Mouse (Mus musculus): ENCODE results near the gene Dpep2nb. TPM values are rescaled to one million over a fixed set of nuclear protein-coding genes. Genes with fewer than 3 reads are reported as not detected.
A peak's percentile ranks its signal among the peaks of the same experiment; 100 is the strongest.
"Not testable (repeated sequence)": the region's sequence is repeated elsewhere in the genome, so short reads cannot be mapped to it uniquely, and the experiment has no call there.

Gene Dpep2nb
- total RNA-seq, 2 experiments from 2014 or later = not detected

GRCm38 (mm10) chr8:106001908-106002307, 3.9 kb downstream of the Dpep2nb start:
- Histone ChIP-seq H3K4me3 (no peak overlapping the region), H3K27ac (no peak overlapping the region)
- TF ChIP-seq CTCF (IDR thresholded peaks at IDR 0.05) = no peak
- intact Hi-C loops (cut with DNase I) = no loop called here
- DNase-seq (ENCODE audit: extremely low spot score in 1 of 2, low spot score in 2 of 2) = no peak

- TF ChIP-seq CTCF (IDR thresholded peaks at IDR 0.05) = no peak
- intact Hi-C loops (cut with DNase I) = no loop called here
- Histone ChIP-seq H3K4me3 (no peak overlapping the region), H3K27ac (no peak overlapping the region)
- no peak for DNase-seq (ENCODE audit: extremely low spot score in 1 of 2, low spot score in 2 of 2)
Measured at GRCm38 (mm10) chr8:105998971-105999370, 6.8 kb downstream of the Dpep2nb start.

GRCm38 (mm10) chr8:105996359-105996758, 9.4 kb downstream of the Dpep2nb start:
- H3K27ac ChIP-seq = no peak overlapping the region
- H3K4me3 ChIP-seq = no peak overlapping the region
- intact Hi-C loops (cut with DNase I) = no loop called here
- TF ChIP-seq CTCF (IDR thresholded peaks at IDR 0.05) = no peak
- DNase-seq (ENCODE audit: extremely low spot score in 1 of 2, low spot score in 2 of 2) = no peak

- no peak for TF ChIP-seq CTCF (IDR thresholded peaks at IDR 0.05)
- no peak for DNase-seq (ENCODE audit: extremely low spot score in 1 of 2, low spot score in 2 of 2)
- H3K4me3 ChIP-seq = no peak overlapping the region
- intact Hi-C loops (cut with DNase I) = no loop called here
- H3K27ac ChIP-seq = no peak overlapping the region
Measured at GRCm38 (mm10) chr8:105993226-105993625, 12.5 kb downstream of the Dpep2nb start.

GRCm38 (mm10) chr8:105992499-105992898, 13.3 kb downstream of the Dpep2nb start:
- no peak for TF ChIP-seq CTCF (IDR thresholded peaks at IDR 0.05)
- H3K4me3 ChIP-seq = no peak overlapping the region
- intact Hi-C loops (cut with DNase I) = no loop called here
- H3K27ac ChIP-seq = no peak overlapping the region
- no peak for DNase-seq (ENCODE audit: extremely low spot score in 1 of 2, low spot score in 2 of 2)

- no peak for TF ChIP-seq CTCF (IDR thresholded peaks at IDR 0.05)
- intact Hi-C loops (cut with DNase I) = loop anchor here (2.0 kb wide), 1 partner anchor 31 kb away; no protein-coding TSS in a partner anchor
- DNase-seq (ENCODE audit: extremely low spot score in 1 of 2, low spot score in 2 of 2) = no peak
- Histone ChIP-seq H3K4me3 (no peak overlapping the region), H3K27ac (no peak overlapping the region)
Measured at GRCm38 (mm10) chr8:105991546-105991945, 14.2 kb downstream of the Dpep2nb start.

- Histone ChIP-seq H3K4me3 (no peak within 1 kb of the TSS), H3K27ac (no peak within 1 kb of the TSS)
- peak; percentile 48 to 71 for DNase-seq (ENCODE audit: extremely low spot score in 1 of 2, low spot score in 2 of 2)
- TF ChIP-seq CTCF (IDR thresholded peaks at IDR 0.05) = peak; percentile 88
- intact Hi-C loops (cut with DNase I) = loop anchor here (2.0 kb wide), 1 partner anchor 32 kb away; no protein-coding TSS in a partner anchor
Measured at GRCm38 (mm10) chr8:105990856-105991387, 14.9 kb downstream of the Dpep2nb start, which contains the start of gene Dus2. Gene Dus2 (plus strand): TSS chr8:105991337.

GRCm38 (mm10) chr8:105988546-105988945, 17.2 kb downstream of the Dpep2nb start:
- no peak for DNase-seq (ENCODE audit: extremely low spot score in 1 of 2, low spot score in 2 of 2)
- TF ChIP-seq CTCF (IDR thresholded peaks at IDR 0.05) = no peak
- intact Hi-C loops (cut with DNase I) = no loop called here
- no peak overlapping the region for H3K27ac ChIP-seq
- no peak overlapping the region for H3K4me3 ChIP-seq

- H3K4me3 ChIP-seq; DNase-seq (ENCODE audit: extremely low spot score in 1 of 2, low spot score in 2 of 2); H3K27ac ChIP-seq; intact Hi-C loops (cut with DNase I): not testable (repeated sequence)
Measured at GRCm38 (mm10) chr8:105983406-105983805, 22.4 kb downstream of the Dpep2nb start.

GRCm38 (mm10) chr8:105981146-105981545, 24.6 kb downstream of the Dpep2nb start:
- no peak overlapping the region for H3K27ac ChIP-seq
- intact Hi-C loops (cut with DNase I) = no loop called here
- DNase-seq (ENCODE audit: extremely low spot score in 1 of 2, low spot score in 2 of 2) = no peak
- TF ChIP-seq CTCF (IDR thresholded peaks at IDR 0.05) = peak; percentile 27
- H3K4me3 ChIP-seq = no peak overlapping the region

GRCm38 (mm10) chr8:105979325-105979724, 26.4 kb downstream of the Dpep2nb start, which contains the start of gene Dpep3:
Gene Dpep3 (minus strand): TSS chr8:105979429.
- H3K27ac ChIP-seq = no peak within 1 kb of the TSS
- H3K4me3 ChIP-seq = no peak within 1 kb of the TSS
- no peak for DNase-seq (ENCODE audit: extremely low spot score in 1 of 2, low spot score in 2 of 2)
- no peak; the same call in 1 of the 2 replicates for TF ChIP-seq CTCF (IDR thresholded peaks at IDR 0.05)
- intact Hi-C loops (cut with DNase I) = no loop called here

GRCm38 (mm10) chr8:105975363-105975762, 30.4 kb downstream of the Dpep2nb start:
- intact Hi-C loops (cut with DNase I) = no loop called here
- H3K27ac ChIP-seq = no peak overlapping the region
- H3K4me3 ChIP-seq = no peak overlapping the region
- no peak for TF ChIP-seq CTCF (IDR thresholded peaks at IDR 0.05)
- no peak for DNase-seq (ENCODE audit: extremely low spot score in 1 of 2, low spot score in 2 of 2)
